Mouse (Mus musculus) cortical plate, adult 2 months (tissue): ENCODE measurements at regions not wholly inside any gene's neighbourhood (a gene's known extent, or its start where the extent isn't known, plus 50 kb on each side); places are given as distances from the start of the nearest gene placed in this dataset.

Experiments
- CTCF ChIP-seq: fragments of 200-500 bp; IDR thresholded peaks from 2 replicates; pipeline ENCODE4 v1.5.1; 2011; ENCODE audit warnings: mild to moderate bottlenecking, control low read depth, low read length; ENCODE audit not compliant: insufficient read depth; ENCODE audit errors: extremely low read depth
- POLR2A ChIP-seq: fragments of 200-500 bp; IDR thresholded peaks from 2 replicates; pipeline ENCODE4 v1.6.1; 2011; ENCODE audit warnings: mild to moderate bottlenecking, low read length, control low read depth; ENCODE audit not compliant: insufficient read depth; ENCODE audit errors: extremely low read depth

DNA sequence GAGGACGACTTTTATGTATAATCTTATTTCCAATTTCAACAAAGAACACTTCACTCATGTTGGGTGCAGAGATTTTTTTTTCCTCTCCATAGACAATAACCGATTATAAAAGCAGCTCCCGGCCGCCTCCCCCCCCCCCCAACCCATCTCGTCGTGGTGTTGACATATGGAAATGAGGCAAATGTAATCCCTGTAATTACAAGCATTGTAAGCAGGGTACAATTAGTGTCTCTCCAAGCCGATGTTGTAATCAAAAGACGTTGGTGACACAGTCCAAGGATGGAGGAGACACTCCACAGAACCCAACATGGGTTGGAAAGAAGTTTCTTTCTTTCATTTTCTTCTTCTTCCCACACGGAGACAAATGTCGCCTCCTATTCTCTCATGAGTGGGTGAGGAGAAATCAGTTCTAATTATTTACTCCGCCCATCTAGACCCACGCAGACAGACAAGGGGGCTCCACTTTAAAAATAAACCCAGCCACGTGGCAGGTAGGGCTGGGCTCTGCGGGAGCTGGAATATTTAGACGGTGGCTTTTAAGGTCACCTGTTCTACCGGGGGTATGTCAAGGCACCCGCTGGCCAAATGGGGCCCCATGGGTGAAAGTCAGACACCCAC, 110.0 kb downstream of the Gm26897 start:
- TF ChIP-seq CTCF = no peak
- TF ChIP-seq POLR2A = no peak
